Mouse (Mus musculus) thymus, adult 2 months (tissue): ENCODE results near the gene Ccl2.

Source experiments
- CTCF ChIP-seq: fragments of 200-500 bp; IDR thresholded peaks from 2 replicates; pipeline ENCODE4 v1.5.1; 2012; ENCODE audit warnings: mild to moderate bottlenecking, control low read depth, low read length, moderate library complexity, borderline replicate concordance; ENCODE audit not compliant: control insufficient read depth, poor library complexity, insufficient read depth; ENCODE audit errors: extremely low read depth
- POLR2A ChIP-seq: fragments of 200-500 bp; IDR thresholded peaks from 2 replicates; pipeline ENCODE4 v1.6.1; 2012; ENCODE audit warnings: mild to moderate bottlenecking, low read length, control low read depth, moderate library complexity; ENCODE audit not compliant: control insufficient read depth, poor library complexity, insufficient read depth; ENCODE audit errors: extremely low read depth

GRCm38 (mm10) chr11:82063454-82063853 is 28.1 kb downstream of the Ccl2 start:
- TF ChIP-seq CTCF (no peak), POLR2A (no peak)
